Mouse (Mus musculus) adrenal gland, postnatal 25 days (tissue): ENCODE results near the gene Bmp8b. TPM values are rescaled to one million over a fixed set of nuclear protein-coding genes. Genes with fewer than 3 reads are reported as not detected.
"Not testable (repeated sequence)": the region's sequence is repeated elsewhere in the genome, so short reads cannot be mapped to it uniquely, and the experiment has no call there.

Experiments
- DNase-seq: peaks from one replicate; pipeline ENCODE4 v3.0.0; 2021; ENCODE audit warnings: mixed read lengths
- total RNA-seq: library from RNA; stranded (reverse); gene quantifications from 2 replicates; pipeline ENCODE4 v1.2.3, GENCODE M21; 2021

The Bmp8b gene
- total RNA-seq, 1 experiment from 2014 or later, result not detected

DNA sequence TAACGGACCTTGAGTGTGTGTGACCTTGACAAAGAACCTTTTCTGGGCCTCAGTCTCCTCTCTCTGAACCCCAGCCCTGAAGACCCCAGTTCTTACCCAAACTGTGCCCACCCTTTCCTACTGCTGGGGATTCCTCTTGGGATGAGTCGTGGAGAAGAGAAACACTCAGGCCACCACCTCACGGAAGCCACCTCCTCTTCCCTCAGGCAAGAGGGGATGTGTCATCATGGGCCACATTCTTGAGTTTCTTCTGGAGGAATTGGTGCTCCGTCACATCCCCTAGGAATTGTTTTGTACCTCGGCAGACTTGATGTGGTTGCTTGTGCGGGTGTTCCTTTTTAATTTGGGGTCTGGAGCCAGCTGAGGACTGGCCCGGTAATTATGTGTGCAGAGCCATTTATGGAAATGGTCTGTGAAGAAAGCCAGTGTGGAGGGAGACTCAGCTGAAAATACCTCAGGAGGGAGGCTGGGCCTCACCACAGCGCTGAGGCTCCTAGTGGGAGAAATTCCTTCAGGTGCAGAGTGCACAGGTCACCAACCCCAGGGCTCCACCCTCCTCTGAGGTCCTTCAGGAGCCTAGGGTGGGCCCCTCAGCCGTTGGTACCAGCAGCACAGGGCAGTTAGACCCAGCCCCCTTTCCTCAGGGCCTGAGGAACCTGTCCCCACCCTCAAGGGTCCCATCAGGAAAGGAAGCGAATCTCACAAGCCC lies 6.5 kb downstream of the Bmp8b start:
- DNase-seq, result not testable (repeated sequence)

DNA sequence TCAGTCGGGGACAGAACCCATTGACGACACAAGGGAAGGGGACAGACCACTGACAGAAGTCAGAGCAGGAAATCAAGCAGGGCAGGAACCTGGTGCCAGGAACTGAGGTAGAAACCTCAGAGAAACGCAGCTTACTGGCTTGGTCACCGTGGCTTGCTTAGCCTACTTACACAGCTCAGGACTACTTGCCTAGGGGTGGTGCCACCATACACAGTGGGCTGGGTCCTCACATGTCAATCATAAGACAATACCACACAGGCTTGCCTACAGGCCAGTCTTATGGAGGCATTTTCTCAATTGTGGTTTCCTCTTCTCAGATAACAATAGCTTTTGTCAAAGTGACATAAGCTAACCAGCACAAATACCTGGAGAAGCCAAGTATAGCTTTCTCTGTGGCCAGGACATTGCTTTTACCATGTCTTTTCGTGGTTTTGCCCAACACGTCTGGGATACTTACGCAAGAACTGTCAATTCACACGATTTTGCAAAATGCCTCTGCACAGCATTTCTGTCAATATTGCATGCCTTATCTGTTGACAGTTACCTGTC lies 7.3 kb downstream of the Bmp8b start:
- no peak for DNase-seq

DNA sequence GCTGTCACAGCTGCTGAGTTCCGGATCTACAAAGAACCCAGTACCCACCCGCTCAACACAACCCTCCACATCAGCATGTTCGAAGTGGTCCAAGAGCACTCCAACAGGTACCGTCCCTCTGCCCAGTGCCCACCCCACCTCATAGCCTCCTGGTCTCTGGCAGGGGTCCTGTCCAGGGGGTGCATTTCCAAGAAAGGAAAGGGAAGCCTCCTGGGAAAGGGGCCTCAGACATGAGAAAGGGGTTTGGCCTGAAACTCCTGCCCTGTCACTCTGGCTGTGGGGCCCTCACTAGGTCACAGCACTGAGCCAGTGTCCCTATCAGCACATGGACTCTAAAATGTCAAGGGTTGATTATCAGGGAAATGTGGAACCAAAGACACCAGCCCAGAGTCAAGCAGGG lies 9.7 kb downstream of the Bmp8b start:
- not testable (repeated sequence) for DNase-seq

DNA sequence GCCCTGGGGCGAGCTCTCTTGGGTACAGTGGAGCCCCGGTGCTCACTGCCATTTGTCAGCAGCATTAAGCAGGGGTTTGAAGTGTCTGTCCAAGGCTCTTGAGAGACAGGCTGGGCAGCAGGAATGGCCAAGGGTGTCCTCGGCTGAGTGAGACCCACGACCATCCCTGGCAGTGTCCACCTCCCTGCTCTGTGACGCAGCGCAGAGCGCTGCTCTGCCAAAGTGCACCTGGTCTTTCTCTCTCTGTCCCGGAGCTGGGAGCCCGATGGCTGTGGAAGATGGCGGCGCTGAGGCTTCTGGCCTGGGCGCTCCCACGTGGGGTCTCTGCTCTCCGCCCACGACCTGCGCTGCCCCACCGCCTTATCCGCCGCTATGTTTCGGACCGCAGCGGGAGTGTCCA lies 11.0 kb downstream of the Bmp8b start, which contains the start of gene Oxct2b:
Oxct2b (plus strand) TSS at position 256 of the 400 bp plus-strand sequence.
- no peak for DNase-seq

DNA sequence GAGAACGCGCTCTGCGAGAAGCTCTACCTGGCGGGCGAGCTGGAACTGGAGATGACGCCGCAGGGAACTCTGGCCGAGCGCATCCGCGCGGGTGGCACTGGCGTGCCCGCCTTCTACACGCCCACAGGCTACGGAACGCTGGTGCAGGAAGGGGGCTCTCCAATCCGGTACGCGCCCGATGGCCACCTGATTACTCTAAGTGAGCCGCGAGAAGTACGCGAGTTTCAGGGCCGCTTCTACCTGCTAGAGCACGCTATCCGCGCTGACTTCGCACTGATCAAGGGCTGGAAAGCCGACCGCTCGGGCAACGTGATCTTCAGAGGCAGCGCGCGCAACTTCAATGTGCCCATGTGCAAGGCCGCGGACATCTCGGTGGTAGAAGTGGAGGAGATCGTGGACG lies 11.7 kb downstream of the Bmp8b start:
- DNase-seq, result not testable (repeated sequence)

DNA sequence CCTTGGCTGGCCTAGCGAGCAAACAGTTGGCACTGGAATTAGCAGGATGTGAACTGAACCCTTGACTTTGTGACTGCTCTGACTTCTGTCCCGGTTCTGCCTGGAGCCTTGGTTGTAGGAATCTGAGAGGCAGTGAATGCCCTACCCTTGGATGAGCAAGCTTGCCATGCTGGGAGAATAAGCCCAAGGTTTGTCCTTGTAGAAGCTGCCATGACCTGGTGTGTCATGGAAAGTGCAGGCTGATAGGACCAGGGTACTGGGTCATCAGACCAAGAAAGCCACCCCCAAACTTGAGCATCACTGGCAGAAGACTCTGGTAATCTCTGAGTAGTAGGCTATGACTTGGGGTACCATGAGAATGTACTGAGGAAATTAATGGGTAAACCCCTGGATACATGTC lies 16.3 kb downstream of the Bmp8b start:
- DNase-seq, result no peak

DNA sequence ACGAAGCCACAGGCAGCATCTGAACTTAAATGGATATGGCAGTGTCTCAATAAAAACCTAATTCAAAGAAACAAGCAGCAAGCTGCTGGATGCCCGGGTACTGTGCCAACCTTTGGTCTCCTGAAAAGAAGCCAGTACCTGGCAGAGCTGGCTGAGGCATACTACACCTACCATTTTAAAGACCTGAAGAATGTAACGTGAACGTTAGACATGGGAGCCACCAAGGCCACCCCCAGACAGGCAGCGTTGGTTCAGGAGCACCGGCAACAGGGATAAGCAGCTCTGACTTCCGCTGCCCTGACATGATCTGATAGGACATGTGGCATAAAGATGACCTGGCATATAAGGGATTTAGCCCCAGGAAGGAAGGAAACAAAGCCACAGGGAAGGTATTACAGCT lies 21.7 kb downstream of the Bmp8b start:
- no peak for DNase-seq

DNA sequence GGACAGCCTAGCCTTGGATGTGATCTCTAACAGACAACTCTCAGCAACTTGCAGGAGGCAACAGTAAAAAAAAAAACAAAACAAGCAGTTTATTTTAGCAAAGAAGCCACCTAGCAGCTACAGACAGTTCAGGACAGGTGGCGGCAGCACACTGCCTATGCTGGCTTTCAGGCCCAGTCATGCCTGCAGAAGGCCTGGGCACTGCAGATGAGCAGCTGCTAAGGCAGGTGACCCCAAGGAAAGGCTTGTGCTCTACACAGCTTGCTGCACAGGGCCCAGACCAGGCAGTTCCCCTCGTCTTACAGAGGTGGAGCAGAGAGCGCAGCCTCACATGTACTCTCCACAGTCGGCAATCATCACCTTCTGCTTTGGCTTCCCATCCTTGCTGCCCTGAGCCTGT lies 22.1 kb downstream of the Bmp8b start:
- no peak for DNase-seq

DNA sequence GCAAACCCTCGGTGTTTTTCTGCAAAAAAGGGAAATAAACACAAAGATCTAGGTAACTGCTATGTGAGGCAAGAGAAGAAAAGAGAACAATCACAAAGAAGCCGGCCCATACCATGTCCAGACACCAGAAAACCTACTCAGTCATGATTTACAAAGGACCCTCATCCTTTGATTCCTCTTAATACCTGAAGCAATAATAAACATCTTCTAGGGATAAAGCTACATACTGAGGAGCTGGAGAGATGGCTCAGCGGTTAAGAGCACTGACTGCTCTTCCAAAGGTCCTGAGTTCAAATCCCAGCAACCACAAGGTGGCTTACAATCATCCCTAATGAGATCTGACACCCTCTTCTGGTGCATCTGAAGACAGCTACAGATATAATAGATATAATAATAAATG lies 32.6 kb downstream of the Bmp8b start:
- no peak for DNase-seq

DNA sequence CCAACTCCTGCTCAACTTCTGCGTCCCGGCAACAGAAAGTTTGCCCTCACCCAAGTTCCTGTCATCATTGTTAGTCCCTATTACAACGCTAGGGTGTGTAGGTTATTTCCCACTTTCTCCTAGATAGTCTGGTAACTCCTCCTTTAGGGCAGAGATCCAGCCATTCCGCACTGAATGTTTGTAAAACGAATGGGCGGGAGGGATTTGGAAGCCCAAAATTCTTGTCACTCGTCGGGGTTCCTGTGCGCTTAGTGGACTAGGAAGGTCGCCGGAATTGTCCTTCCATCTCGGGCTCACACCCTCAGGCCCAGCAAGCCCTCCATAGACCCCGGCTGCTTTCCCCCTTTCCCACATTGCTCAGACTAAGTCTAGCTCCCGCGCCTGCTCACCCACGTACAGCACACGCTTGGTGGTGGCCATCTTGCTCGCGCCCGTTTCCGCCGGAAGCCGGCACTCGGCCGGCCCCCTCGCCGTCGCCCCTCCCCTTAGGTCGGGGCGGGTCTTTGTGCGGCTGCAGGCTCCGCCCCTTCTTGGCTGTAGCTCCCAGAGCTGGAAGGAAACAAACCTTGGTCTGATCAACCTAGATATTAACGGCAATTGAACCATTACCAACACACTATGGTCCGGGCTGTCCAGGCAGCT lies 34.7 kb downstream of the Bmp8b start, which contains the start of gene Ppie:
Ppie (minus strand) TSS at position 439 of the 642 bp plus-strand sequence.
- peak; percentile 87 for DNase-seq

DNA sequence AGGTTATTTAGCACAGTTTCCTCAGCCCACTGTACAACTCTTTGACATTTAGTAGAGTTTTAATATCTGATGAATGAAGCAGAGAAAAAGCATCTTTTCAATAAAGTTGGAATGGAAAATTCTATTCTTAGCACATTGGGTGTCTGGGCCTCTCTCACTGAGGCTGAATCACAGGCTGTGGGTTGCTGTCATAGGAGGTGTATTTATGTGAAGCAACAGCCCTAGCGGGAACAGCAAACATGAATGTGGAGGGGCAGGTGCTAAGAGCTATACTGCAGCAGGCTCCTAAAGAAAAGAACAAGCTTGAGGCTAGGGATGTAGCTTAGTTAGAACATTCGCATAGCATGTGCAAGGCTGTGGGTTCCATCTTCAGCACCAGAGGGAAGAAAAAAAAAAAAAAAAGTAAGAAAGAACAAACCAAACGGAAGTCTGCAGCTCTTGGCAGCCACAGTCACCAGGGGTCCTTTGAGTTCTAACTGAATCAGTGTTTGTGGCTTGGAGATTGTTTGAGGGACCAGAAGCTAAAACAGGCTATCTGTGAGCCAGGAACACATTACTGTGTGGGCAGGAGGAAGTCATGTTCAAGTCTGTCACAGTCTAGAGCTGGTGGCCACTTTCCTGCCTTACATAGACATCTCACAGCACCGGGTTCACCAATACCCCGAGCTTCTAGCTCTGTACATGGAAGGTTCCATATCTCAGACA lies 42.6 kb downstream of the Bmp8b start:
- no peak for DNase-seq

DNA sequence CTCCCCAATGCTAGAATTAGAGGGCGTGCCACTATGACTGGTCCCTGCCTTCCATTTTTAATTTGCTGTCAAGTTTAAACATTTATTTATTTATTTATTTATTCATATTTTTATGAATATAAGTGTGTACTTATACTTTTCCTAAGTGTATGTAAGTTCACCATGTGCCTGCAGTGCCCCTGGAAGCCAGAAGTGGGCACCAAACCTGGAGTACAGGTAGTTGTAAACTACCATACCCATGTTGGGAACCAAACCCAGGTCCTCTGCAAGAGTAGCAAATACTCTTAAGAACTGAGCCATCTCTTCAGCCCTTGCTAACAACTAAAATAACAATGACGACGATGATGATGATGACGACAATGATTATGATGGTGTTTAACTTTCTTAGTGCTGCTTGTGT lies 47.0 kb downstream of the Bmp8b start:
- DNase-seq, result no peak

DNA sequence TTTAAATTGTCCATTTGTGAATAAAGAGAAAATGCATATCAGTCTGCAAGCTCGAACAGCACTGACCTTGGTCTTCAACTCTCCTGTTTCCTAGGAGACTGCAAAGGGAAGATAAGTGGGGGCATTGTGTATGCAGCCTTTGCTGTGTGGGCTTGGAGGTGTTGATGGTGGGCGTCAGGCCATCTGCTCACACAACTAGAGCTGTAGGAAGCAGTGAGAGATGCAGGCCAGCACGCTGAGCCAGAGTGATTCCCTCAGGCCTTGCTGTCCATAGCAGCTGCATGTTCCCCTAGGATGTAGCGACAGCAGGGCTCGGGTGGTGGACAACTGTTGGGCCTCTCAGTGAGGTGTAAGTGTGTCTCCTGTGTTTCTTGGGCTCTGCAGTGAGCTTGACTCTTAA lies 48.0 kb downstream of the Bmp8b start:
- no peak for DNase-seq

DNA sequence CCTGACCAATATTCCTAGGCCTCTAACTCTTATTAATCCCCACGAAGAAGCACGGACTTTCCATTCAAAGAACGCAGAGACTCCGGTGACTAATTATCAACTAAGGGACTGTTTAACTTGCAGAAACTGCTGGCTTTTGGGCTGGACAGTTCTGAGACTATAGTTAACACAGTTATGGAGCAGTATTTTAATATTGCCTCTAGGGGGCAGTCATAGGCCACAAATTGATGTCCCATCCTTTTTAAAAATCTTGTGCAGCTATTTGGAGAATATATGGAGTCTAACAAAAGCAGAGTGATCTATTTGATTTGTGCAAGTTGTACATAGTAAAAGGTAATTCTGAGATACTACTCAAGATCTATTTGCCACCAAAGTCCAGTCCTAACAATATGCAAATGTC lies 50.0 kb downstream of the Bmp8b start:
- no peak for DNase-seq

DNA sequence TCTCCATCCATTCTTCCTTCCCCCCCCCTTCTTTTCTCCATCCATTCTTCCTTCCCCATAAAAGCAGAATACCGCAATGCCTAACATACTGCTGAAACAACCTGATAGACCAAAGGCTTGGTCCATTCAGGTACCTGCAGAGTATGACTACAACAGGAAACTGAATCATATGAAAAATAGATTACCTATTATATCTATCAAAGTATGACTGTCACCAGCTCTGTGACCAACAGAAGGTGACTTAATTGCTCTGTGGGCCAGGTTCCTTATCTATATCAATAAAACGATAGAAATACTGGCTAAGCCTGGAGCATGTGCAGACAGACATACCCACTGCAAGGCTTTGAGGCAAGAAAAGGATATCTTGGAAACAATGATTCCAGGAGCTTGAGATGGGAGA lies 50.5 kb downstream of the Bmp8b start:
- no peak for DNase-seq

DNA sequence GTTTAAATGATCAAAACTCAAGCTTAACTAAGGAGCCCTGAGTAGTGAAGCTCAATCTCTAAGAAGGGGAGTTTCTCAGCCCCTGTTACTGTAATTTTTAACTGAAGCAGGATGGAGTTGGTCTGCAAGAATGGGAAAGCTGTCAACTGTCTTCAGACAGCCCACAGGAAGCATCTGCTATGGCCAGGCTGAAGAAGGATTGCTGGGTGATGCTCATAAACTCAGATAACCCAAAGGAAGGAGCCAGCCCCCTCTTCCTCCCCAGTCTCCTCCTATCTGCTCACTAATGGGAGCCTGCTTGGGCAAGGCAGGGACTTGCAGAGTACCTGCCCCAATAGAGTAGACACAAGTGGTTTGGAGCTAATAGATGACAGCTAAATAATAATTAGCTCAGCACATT lies 50.9 kb downstream of the Bmp8b start:
- DNase-seq, result no peak

DNA sequence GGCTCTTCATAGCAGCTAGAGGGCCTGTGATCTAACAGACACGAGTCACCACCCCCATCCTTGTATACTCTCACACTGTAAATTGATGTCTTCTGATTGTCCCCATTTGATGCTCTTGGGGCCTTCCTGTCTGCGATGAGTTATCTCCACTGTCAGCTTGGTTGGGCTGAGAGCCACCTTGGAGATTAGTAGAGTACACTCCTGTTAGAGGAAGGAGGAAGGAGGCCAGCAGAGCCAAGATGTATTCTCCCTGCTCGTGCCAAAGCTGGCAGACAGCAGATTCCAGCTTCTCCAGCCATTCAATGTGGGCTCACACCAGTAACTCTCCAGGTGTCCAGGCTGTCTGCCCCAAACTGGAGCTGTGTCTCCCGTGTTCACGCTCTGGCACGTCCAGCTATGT lies 55.6 kb downstream of the Bmp8b start:
- no peak for DNase-seq

DNA sequence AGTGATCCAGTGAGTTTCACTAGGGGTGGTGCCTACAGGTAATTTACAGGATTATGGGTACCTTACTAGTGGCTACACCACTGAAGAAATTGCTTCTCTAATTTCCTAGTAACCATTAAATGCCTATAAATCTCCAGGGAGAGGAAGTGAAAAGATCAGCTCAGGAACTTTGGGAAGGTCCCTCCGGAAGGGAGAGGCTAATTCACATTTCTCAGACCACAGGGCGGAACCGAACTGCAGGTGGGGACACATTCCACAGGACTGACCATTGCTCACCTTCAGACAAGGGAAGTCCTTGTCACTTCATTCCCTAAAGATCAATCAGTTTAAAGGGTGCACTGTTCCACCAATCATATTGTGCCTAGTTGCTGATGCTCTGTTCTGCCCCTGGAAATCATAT lies 56.3 kb downstream of the Bmp8b start:
- DNase-seq, result not testable (repeated sequence)

DNA sequence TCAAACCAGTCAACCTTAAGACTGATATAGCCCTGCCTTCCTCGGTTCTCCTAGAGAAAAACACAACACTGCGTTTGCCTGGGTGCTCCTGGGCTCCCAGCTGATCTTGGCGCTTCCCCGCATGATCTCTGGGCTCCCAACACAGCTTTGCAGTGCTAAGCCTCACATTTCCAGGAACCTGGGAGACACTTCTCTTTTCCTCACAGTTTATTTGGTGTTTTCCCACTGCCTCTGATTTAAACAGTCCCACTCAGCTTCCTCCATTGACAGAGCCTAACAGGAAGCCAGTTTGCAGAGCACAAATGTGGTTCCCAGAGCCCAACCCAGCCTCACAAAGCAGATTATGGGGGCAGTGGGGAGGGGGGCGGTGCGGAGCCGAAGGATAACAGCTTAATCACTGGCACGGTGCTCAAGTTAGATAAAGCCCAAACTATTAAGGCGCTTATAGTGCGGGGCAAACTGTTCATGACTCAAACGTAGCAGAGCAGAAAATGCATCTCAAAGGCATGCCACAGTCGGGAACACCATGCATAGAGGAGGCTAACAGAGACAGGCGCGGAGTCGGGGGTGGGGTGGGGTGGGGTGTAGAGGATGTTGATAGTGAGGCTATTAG lies 57.4 kb downstream of the Bmp8b start:
- no peak for DNase-seq

DNA sequence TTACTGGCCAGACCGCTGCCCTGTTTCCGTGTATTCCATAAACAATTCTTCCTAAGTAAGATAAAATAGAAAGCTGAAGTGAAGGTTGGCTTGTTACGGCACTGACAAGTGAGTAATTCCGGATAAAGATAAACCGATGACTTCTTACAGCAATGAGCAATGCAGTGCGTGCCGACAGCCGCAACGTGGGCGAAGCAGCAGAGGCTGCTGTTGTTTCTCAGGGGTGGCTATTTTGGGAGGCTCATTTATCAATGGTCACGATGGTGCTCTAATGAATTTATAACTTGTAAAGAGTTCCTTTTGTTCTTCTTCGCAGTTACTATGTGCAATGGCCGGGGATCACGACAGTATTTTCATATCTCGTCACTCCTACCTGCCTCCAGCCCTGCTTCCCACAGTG lies 59.2 kb downstream of the Bmp8b start:
- DNase-seq, result no peak

DNA sequence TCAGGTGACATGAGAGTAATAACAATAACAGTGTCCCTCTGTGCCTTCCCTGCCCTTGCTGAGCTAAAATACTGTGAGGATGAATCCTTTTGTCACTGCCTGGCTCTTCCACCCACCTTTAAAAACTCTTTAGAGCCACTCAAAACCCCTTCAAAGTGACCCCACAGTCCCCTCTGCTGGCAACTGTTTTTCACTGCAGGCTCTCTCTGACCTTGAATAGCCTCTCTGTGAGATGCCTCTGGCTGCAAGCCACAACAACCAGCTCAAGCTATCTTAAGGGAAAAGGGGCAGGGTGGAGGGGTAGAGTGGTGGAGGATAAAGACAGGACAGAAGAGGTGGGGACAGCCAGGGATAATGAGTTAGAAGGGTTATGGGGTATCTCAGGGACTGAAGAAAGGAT lies 66.8 kb downstream of the Bmp8b start:
- DNase-seq, result peak; percentile 31
